Mouse (Mus musculus) liver, embryonic 14.5 days (tissue): Measurements from ENCODE around the gene Tubg1.

ENCODE experiments used
- CTCF ChIP-seq: IDR thresholded peaks from 2 replicates; pipeline ENCODE4 v1.5.1; 2016; ENCODE audit warnings: antibody characterized with exemption, low read depth, control low read depth
- EP300 ChIP-seq: IDR thresholded peaks from 2 replicates; pipeline ENCODE4 v1.6.1; 2016; ENCODE audit warnings: antibody characterized with exemption, low read depth

DNA sequence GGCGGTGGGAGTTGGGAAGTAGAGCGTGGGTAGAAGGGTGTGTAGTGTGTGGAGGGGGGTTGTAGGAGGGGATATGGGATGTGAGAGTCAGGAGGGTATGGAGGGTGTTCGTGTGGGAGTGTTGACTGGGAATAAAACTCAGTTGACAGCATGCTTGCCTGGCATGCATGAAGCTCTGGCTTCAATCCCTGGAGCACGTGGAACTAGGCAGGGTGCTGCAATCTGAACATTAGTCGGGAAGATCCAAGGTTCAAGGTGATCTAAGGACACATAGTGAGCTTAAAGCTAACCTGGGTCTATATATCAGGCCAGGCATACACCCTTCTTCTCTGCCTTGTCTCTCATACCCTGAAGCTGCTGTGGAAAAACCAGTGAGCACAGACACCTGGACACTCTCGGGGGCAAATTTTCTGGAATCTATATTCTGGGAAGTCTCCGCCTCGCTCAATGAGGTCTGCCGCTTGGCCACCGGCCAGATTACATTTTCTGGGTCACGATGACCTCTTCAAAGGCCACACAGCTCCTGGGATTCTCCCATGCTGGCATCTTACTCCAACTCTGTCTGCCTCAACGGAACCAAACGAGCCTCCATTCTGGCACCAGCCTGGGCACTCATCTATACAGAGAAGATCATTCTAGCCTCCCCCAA is 14.6 kb downstream of the Tubg1 start:
- TF ChIP-seq EP300 (no peak), CTCF (no peak)
